13 mouse cellular contexts compared by ENCODE assay signal in genomic region chr9:32764374-32764773, GRCm38 (mm10).
DNase-seq lines count a peak whose midpoint lies in the region; ATAC-seq and TF ChIP-seq lines count a peak whose summit lies in the region.
"Had no signal": no experiment of that assay in that cellular context is flagged by ENCODE, and none has a peak within 500 bp of the region (broad histone marks: within the 10 kb centered on the region; RNA-seq: fewer than 3 reads in every experiment).

No protein-coding gene starts in this region.

- no peaks in the 10 kb centered on the region for H3K27me3 ChIP-seq in hindbrain, postnatal 0 days (ENCODE audit: insufficient read depth, low read length)
- no peaks in the 10 kb centered on the region for H3K27me3 ChIP-seq in hindbrain, embryonic 12.5 days
- H3K27me3 ChIP-seq in limb, embryonic 10.5 days (ENCODE audit: low read depth, poor library complexity, severe bottlenecking), result no peaks in the 10 kb centered on the region
- no peaks in the 10 kb centered on the region for H3K27me3 ChIP-seq in kidney, embryonic 14.5 days (ENCODE audit: control insufficient read depth, insufficient read depth, low read length)
- H3K27me3 ChIP-seq: neural tube, embryonic 13.5 days had no signal

- H3K4me1 ChIP-seq in hindbrain, postnatal 0 days (ENCODE audit: insufficient read depth, low read length), result no peaks in the 10 kb centered on the region
- H3K4me1 ChIP-seq in hindbrain, embryonic 12.5 days, result no peaks in the 10 kb centered on the region
- 0 out of 2 replicates have a peak, but pooled peaks cover 3% of the 10 kb centered on the region for H3K4me1 ChIP-seq in limb, embryonic 10.5 days
- no peaks in the 10 kb centered on the region for H3K4me1 ChIP-seq in kidney, embryonic 14.5 days (ENCODE audit: control insufficient read depth, insufficient read depth, low read length)
- H3K4me1 ChIP-seq: megakaryocyte, embryonic 14.5 days; neural tube, embryonic 13.5 days had no signal

- H3K27ac ChIP-seq in hindbrain, postnatal 0 days, result no peak overlapping the region
- no peak overlapping the region for H3K27ac ChIP-seq in hindbrain, embryonic 12.5 days
- H3K27ac ChIP-seq in limb, embryonic 10.5 days, result 0 out of 2 replicates have a peak overlapping the region, but pooled peaks have one; percentile 19
- no peak overlapping the region for H3K27ac ChIP-seq in kidney, embryonic 14.5 days (ENCODE audit: low read depth, low read length)
- H3K27ac ChIP-seq: neural tube, embryonic 13.5 days had no signal

- H3K4me2 ChIP-seq in hindbrain, postnatal 0 days (ENCODE audit: low read depth, low read length), result no peak overlapping the region
- no peak overlapping the region for H3K4me2 ChIP-seq in hindbrain, embryonic 12.5 days (replicated peaks)
- H3K4me2 ChIP-seq in kidney, embryonic 14.5 days (replicated peaks; ENCODE audit: low read depth, low read length), result no peak overlapping the region
- H3K4me2 ChIP-seq: neural tube, embryonic 13.5 days had no signal

- peak; percentile 3 to 17 for DNase-seq in cerebellum, adult 18-20 months
- DNase-seq in cerebellum, postnatal 14 days, result no peak
- peak; percentile 38 for DNase-seq in hindbrain, postnatal 0 days (ENCODE audit: low spot score)
- DNase-seq in cerebellum, postnatal 10 days, result peak; percentile 7 to 47
- no peak for DNase-seq in limb, embryonic 10.5 days (ENCODE audit: low spot score)
- no peak for DNase-seq in kidney, postnatal 36 days
- DNase-seq: adrenal gland, postnatal 25 days; kidney, adult 8-10 months; liver had no signal

- no peaks in the 10 kb centered on the region for H3K9me3 ChIP-seq in hindbrain, postnatal 0 days (ENCODE audit: low read length)
- H3K9me3 ChIP-seq in hindbrain, embryonic 12.5 days (replicated peaks), result no peaks in the 10 kb centered on the region
- no peaks in the 10 kb centered on the region for H3K9me3 ChIP-seq in limb, embryonic 10.5 days (replicated peaks)
- H3K9me3 ChIP-seq in kidney, embryonic 14.5 days (ENCODE audit: control insufficient read depth, low read length), result no peaks in the 10 kb centered on the region
- H3K9me3 ChIP-seq: megakaryocyte, embryonic 14.5 days; neural tube, embryonic 13.5 days had no signal

- H3K36me3 ChIP-seq in hindbrain, postnatal 0 days (ENCODE audit: insufficient read depth, low read length), result no peaks in the 10 kb centered on the region
- no peaks in the 10 kb centered on the region for H3K36me3 ChIP-seq in hindbrain, embryonic 12.5 days
- H3K36me3 ChIP-seq in limb, embryonic 10.5 days, result no peaks in the 10 kb centered on the region
- H3K36me3 ChIP-seq in kidney, embryonic 14.5 days (ENCODE audit: control insufficient read depth, insufficient read depth, low read length), result no peaks in the 10 kb centered on the region
- H3K36me3 ChIP-seq: neural tube, embryonic 13.5 days had no signal

- TF ChIP-seq CTCF in hindbrain, postnatal 0 days (IDR thresholded peaks at IDR 0.05; ENCODE audit: low read depth), result no peak

- peak; percentile 29; the same call in 1 of the 2 replicates for ATAC-seq in hindbrain, postnatal 0 days
- no peak for ATAC-seq in hindbrain, embryonic 12.5 days (ENCODE audit: low FRiP score)
- no peak for ATAC-seq in kidney, embryonic 14.5 days (ENCODE audit: low FRiP score, low TSS enrichment)

- H3K9ac ChIP-seq in hindbrain, postnatal 0 days (replicated peaks; ENCODE audit: low read length), result no peak overlapping the region
- no peak overlapping the region for H3K9ac ChIP-seq in hindbrain, embryonic 12.5 days
- H3K9ac ChIP-seq in kidney, embryonic 14.5 days (ENCODE audit: low read depth, low read length), result no peak overlapping the region
- H3K9ac ChIP-seq: neural tube, embryonic 13.5 days had no signal

- WGBS in hindbrain, postnatal 0 days, result 51% methylated on average over 9 of the region's 9 CpGs
- WGBS in hindbrain, embryonic 12.5 days, result 62% methylated on average over 9 of the region's 9 CpGs
- 84% methylated on average over 9 of the region's 9 CpGs for WGBS in limb, embryonic 10.5 days
- 81% methylated on average over 9 of the region's 9 CpGs for WGBS in kidney, embryonic 14.5 days

- H3K4me3 ChIP-seq in hindbrain, postnatal 0 days (ENCODE audit: low read length), result no peak overlapping the region
- no peak overlapping the region for H3K4me3 ChIP-seq in hindbrain, embryonic 12.5 days
- no peak overlapping the region for H3K4me3 ChIP-seq in limb, embryonic 10.5 days
- H3K4me3 ChIP-seq in kidney, embryonic 14.5 days (ENCODE audit: low read length), result no peak overlapping the region
- H3K4me3 ChIP-seq: megakaryocyte, embryonic 14.5 days; neural tube, embryonic 13.5 days had no signal

Comparison
In these comparisons a context has a peak if more than half of its experiments do, and no peak if none do; other contexts are left out.
1. DNase-seq: peak in cerebellum, adult 18-20 months (2 of 2), hindbrain, postnatal 0 days (single experiment) and cerebellum, postnatal 10 days (2 of 2); none in cerebellum, postnatal 14 days (0 of 2), limb, embryonic 10.5 days (single experiment) and kidney, postnatal 36 days (0 of 2).